Mouse (Mus musculus): ENCODE measurements around the gene Olfr789. TPM values are rescaled to one million over a fixed set of nuclear protein-coding genes. Genes with fewer than 3 reads are reported as not detected.

Olfr789 gene
- polyA plus RNA-seq (2014; fragmentation: Nextera tagmentation; extraction: Ambion mirVana), result not detected in 2 replicates

DNA sequence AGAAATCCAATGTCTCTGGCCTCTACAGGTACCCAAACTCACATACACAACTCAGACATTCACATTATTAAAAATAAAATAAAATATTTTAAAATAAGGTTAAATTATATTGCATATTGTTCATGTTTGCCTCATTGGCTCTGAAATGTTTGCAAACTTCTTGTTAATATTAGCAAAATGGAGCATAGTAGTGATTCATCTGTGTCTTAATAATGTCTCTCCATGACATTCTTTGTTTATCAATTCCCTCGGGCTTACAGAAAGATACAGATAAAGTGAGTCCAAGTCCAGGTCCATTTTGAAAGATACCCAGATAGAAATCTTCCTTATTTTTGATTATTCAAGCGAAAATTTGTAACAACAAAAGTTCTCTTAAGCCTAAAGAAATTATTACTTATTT lies at the start of gene Olfr789:
Olfr789 (plus strand) TSS at position 301 of the 400 bp plus-strand sequence.
- Histone ChIP-seq H3K9me3 (ENCODE audit: control insufficient read depth, low read length) (no peaks in the 10 kb centered on the region), H3K27ac (ENCODE audit: low read depth, low read length) (no peak within 1 kb of the TSS), H3K9ac (replicated peaks; ENCODE audit: low read depth, low read length) (no peak within 1 kb of the TSS), H3K4me2 (ENCODE audit: low read depth, low read length) (no peak within 1 kb of the TSS), H3K27me3 (ENCODE audit: control insufficient read depth, insufficient read depth, low read length) (no peaks in the 10 kb centered on the region), H3K4me1 (ENCODE audit: control insufficient read depth, insufficient read depth, low read length) (no peaks in the 10 kb centered on the region), H3K36me3 (ENCODE audit: control insufficient read depth, insufficient read depth, low read length) (no peaks in the 10 kb centered on the region), H3K4me3 (ENCODE audit: low read depth, low read length) (no peak within 1 kb of the TSS)
- no peak for ATAC-seq (ENCODE audit: low read depth)
- WGBS, result 70% methylated on average over 2 of the region's 2 CpGs

DNA sequence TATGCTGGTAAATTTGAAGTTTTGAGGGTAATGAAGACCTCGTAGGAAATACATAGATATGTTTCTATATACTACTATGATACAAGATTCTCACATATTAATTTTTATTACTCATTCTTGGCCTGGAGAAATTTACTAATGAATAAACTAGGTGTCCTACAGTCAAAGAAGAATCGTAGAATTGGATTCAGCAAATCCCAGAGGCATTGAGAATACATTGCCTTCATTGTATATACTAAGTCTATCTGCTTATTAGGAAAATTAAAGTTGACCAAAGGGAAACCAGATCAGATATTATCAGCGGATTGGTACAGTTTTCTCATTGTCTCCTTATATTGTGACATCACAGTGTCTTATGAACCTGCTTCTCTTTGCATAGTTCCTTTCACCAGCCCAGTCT lies 23.0 kb upstream of the Olfr789 start, which contains the start of gene Olfr787:
Olfr787 (plus strand) TSS at position 301 of the 400 bp plus-strand sequence.
- H3K4me3 ChIP-seq (ENCODE audit: low read depth, low read length), result no peak within 1 kb of the TSS
- no peaks in the 10 kb centered on the region for H3K27me3 ChIP-seq (ENCODE audit: control insufficient read depth, insufficient read depth, low read length)
- no peak for ATAC-seq (ENCODE audit: low read depth)
- H3K36me3 ChIP-seq (ENCODE audit: control insufficient read depth, insufficient read depth, low read length), result no peaks in the 10 kb centered on the region
- no peak within 1 kb of the TSS for H3K4me2 ChIP-seq (ENCODE audit: low read depth, low read length)
- H3K9ac ChIP-seq (replicated peaks; ENCODE audit: low read depth, low read length), result no peak within 1 kb of the TSS
- WGBS, result 86% methylated on average over 3 of the region's 3 CpGs
- no peaks in the 10 kb centered on the region for H3K4me1 ChIP-seq (ENCODE audit: control insufficient read depth, insufficient read depth, low read length)
- no peak within 1 kb of the TSS for H3K27ac ChIP-seq (ENCODE audit: low read depth, low read length)
- no peaks in the 10 kb centered on the region for H3K9me3 ChIP-seq (ENCODE audit: control insufficient read depth, low read length)

DNA sequence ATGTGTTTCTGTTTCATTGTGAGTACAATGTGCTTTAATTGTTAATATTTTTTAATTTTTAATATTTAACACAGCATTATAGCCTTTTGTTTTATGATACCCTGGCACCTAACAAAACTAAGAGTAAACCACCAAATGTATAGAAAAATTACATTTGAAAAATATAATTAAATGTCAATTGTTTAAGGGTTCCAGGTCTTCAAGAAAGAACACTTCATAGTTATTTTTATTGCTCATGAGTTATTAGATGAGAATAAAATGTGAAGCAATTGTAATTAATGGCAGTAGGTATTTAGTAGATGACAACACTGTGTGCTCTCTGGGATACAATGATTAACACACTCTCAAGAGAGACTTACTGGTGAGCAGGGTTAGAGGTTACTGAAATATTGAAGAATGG lies 13.9 kb upstream of the Olfr789 start, which contains the start of gene Olfr788:
Olfr788 (plus strand) TSS at position 301 of the 400 bp plus-strand sequence.
- ATAC-seq (ENCODE audit: low read depth), result no peak
- no peak within 1 kb of the TSS for H3K27ac ChIP-seq (ENCODE audit: low read depth, low read length)
- H3K4me2 ChIP-seq (ENCODE audit: low read depth, low read length), result no peak within 1 kb of the TSS
- no peak within 1 kb of the TSS for H3K4me3 ChIP-seq (ENCODE audit: low read depth, low read length)
- no peaks in the 10 kb centered on the region for H3K9me3 ChIP-seq (ENCODE audit: control insufficient read depth, low read length)
- H3K36me3 ChIP-seq (ENCODE audit: control insufficient read depth, insufficient read depth, low read length), result no peaks in the 10 kb centered on the region
- no peaks in the 10 kb centered on the region for H3K27me3 ChIP-seq (ENCODE audit: control insufficient read depth, insufficient read depth, low read length)
- H3K9ac ChIP-seq (replicated peaks; ENCODE audit: low read depth, low read length), result no peak within 1 kb of the TSS
- H3K4me1 ChIP-seq (ENCODE audit: control insufficient read depth, insufficient read depth, low read length), result no peaks in the 10 kb centered on the region

DNA sequence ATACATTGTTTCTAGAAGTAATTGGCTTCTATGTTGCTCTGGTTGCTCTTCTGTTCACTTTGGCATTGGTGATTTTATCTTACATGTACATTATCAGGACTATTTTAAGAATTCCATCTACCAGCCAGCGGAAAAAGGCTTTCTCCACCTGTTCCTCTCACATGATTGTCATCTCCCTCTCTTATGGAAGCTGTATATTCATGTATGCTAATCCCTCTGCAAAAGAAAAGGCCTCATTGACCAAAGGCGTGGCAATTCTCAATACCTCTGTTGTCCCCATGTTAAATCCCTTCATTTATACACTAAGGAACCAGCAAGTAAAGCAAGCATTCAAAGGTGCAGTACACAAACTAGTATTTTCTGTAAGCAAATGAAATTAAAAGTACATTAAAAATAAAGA lies 11.3 kb upstream of the Olfr789 start:
- H3K4me3 ChIP-seq (ENCODE audit: low read depth, low read length), result no peak overlapping the region
- H3K9me3 ChIP-seq (ENCODE audit: control insufficient read depth, low read length), result no peaks in the 10 kb centered on the region
- H3K4me2 ChIP-seq (ENCODE audit: low read depth, low read length), result no peak overlapping the region
- no peak overlapping the region for H3K9ac ChIP-seq (replicated peaks; ENCODE audit: low read depth, low read length)
- H3K36me3 ChIP-seq (ENCODE audit: control insufficient read depth, insufficient read depth, low read length), result no peaks in the 10 kb centered on the region
- H3K4me1 ChIP-seq (ENCODE audit: control insufficient read depth, insufficient read depth, low read length), result no peaks in the 10 kb centered on the region
- no peak overlapping the region for H3K27ac ChIP-seq (ENCODE audit: low read depth, low read length)
- 69% methylated on average over 2 of the region's 2 CpGs for WGBS
- ATAC-seq (ENCODE audit: low read depth), result no peak
- H3K27me3 ChIP-seq (ENCODE audit: control insufficient read depth, insufficient read depth, low read length), result no peaks in the 10 kb centered on the region

DNA sequence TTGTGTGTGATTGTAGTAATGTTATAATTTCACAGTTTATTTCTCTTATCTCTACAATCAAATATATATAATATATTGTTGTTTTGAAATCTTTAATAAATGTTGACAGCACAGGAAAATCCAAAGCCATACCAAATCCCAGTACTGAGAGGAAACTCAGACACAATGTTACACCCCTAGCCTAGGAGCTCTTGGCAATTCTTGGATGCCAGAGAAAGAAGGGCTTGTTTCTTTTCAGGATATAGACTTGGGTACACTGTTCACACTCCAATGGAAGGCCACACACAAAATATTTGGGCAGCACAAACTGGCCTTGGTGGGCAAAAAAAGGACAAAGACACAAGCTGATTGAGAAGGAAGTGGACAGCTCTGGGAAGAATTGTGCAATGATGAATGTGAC lies 10.8 kb upstream of the Olfr789 start:
- Histone ChIP-seq H3K4me2 (ENCODE audit: low read depth, low read length) (no peak overlapping the region), H3K9me3 (ENCODE audit: control insufficient read depth, low read length) (no peaks in the 10 kb centered on the region), H3K27ac (ENCODE audit: low read depth, low read length) (no peak overlapping the region), H3K4me3 (ENCODE audit: low read depth, low read length) (no peak overlapping the region), H3K27me3 (ENCODE audit: control insufficient read depth, insufficient read depth, low read length) (no peaks in the 10 kb centered on the region), H3K9ac (replicated peaks; ENCODE audit: low read depth, low read length) (no peak overlapping the region), H3K4me1 (ENCODE audit: control insufficient read depth, insufficient read depth, low read length) (no peaks in the 10 kb centered on the region), H3K36me3 (ENCODE audit: control insufficient read depth, insufficient read depth, low read length) (no peaks in the 10 kb centered on the region)
- ATAC-seq (ENCODE audit: low read depth), result no peak

GRCm38 (mm10) chr10:129490101-129490500 lies 5.5 kb downstream of the Olfr789 start:
- H3K36me3 ChIP-seq (ENCODE audit: control insufficient read depth, insufficient read depth, low read length), result no peaks in the 10 kb centered on the region
- WGBS, result 80% methylated on average over 2 of the region's 2 CpGs
- ATAC-seq (ENCODE audit: low read depth), result no peak

GRCm38 (mm10) chr10:129498192-129498591 lies 13.6 kb downstream of the Olfr789 start, which contains the start of gene Olfr790:
TSS of gene Olfr790 (plus strand) at chr10:129498492.
- ATAC-seq (ENCODE audit: low read depth), result no peak
- Histone ChIP-seq H3K4me1 (ENCODE audit: control insufficient read depth, insufficient read depth, low read length) (no peaks in the 10 kb centered on the region), H3K27ac (ENCODE audit: low read depth, low read length) (no peak within 1 kb of the TSS), H3K9me3 (ENCODE audit: control insufficient read depth, low read length) (no peaks in the 10 kb centered on the region), H3K27me3 (ENCODE audit: control insufficient read depth, insufficient read depth, low read length) (no peaks in the 10 kb centered on the region), H3K4me2 (ENCODE audit: low read depth, low read length) (no peak within 1 kb of the TSS), H3K9ac (replicated peaks; ENCODE audit: low read depth, low read length) (no peak within 1 kb of the TSS), H3K4me3 (ENCODE audit: low read depth, low read length) (no peak within 1 kb of the TSS), H3K36me3 (ENCODE audit: control insufficient read depth, insufficient read depth, low read length) (no peaks in the 10 kb centered on the region)

More at GRCm38 (mm10) chr10:129490101-129490500, 5.5 kb downstream of the Olfr789 start:
- no peak overlapping the region for H3K27ac ChIP-seq (ENCODE audit: low read depth, low read length)
- H3K27me3 ChIP-seq (ENCODE audit: control insufficient read depth, insufficient read depth, low read length), result no peaks in the 10 kb centered on the region
- no peaks in the 10 kb centered on the region for H3K9me3 ChIP-seq (ENCODE audit: control insufficient read depth, low read length)
- H3K4me2 ChIP-seq (ENCODE audit: low read depth, low read length), result no peak overlapping the region
- no peaks in the 10 kb centered on the region for H3K4me1 ChIP-seq (ENCODE audit: control insufficient read depth, insufficient read depth, low read length)
- H3K9ac ChIP-seq (replicated peaks; ENCODE audit: low read depth, low read length), result no peak overlapping the region
- no peak overlapping the region for H3K4me3 ChIP-seq (ENCODE audit: low read depth, low read length)

GRCm38 (mm10) chr10:129521492-129521891 lies 36.9 kb downstream of the Olfr789 start, which contains the start of gene Olfr791:
TSS of gene Olfr791 (plus strand) at chr10:129521792.
- no peak within 1 kb of the TSS for H3K4me3 ChIP-seq (ENCODE audit: low read depth, low read length)
- H3K4me1 ChIP-seq (ENCODE audit: control insufficient read depth, insufficient read depth, low read length), result no peaks in the 10 kb centered on the region
- WGBS, result 74% methylated on average over 3 of the region's 3 CpGs
- H3K4me2 ChIP-seq (ENCODE audit: low read depth, low read length), result no peak within 1 kb of the TSS
- H3K27me3 ChIP-seq (ENCODE audit: control insufficient read depth, insufficient read depth, low read length), result no peaks in the 10 kb centered on the region
- no peak within 1 kb of the TSS for H3K9ac ChIP-seq (replicated peaks; ENCODE audit: low read depth, low read length)
- H3K27ac ChIP-seq (ENCODE audit: low read depth, low read length), result no peak within 1 kb of the TSS
- no peaks in the 10 kb centered on the region for H3K9me3 ChIP-seq (ENCODE audit: control insufficient read depth, low read length)
- no peaks in the 10 kb centered on the region for H3K36me3 ChIP-seq (ENCODE audit: control insufficient read depth, insufficient read depth, low read length)
- no peak for ATAC-seq (ENCODE audit: low read depth)

DNA sequence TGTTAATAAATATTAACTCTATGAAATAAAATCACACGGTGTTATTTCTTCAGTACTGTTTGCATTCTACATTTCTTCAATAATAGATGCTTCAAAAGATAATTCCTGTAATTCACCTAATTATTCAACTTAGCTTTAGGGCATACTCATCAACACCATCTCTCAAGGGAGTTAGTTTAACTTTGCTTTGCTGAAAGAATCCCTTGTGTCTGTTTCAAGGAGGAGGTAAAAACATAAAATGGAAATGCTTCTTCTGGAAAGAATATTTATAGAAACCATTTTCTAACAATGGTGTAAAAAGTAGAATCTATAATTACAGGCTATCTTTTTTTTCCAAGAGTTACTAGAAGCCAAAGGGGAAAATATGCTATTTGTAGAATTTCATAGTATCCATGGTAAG lies 54.3 kb downstream of the Olfr789 start, which contains the start of gene Olfr792:
Olfr792 (plus strand) TSS at position 301 of the 400 bp plus-strand sequence.
- Histone ChIP-seq H3K4me2 (ENCODE audit: low read depth, low read length) (no peak within 1 kb of the TSS), H3K27me3 (ENCODE audit: control insufficient read depth, insufficient read depth, low read length) (no peaks in the 10 kb centered on the region), H3K36me3 (ENCODE audit: control insufficient read depth, insufficient read depth, low read length) (no peaks in the 10 kb centered on the region), H3K9me3 (ENCODE audit: control insufficient read depth, low read length) (no peaks in the 10 kb centered on the region), H3K9ac (replicated peaks; ENCODE audit: low read depth, low read length) (no peak within 1 kb of the TSS), H3K27ac (ENCODE audit: low read depth, low read length) (no peak within 1 kb of the TSS), H3K4me3 (ENCODE audit: low read depth, low read length) (no peak within 1 kb of the TSS), H3K4me1 (ENCODE audit: control insufficient read depth, insufficient read depth, low read length) (no peaks in the 10 kb centered on the region)
- 74% methylated on average over 1 of the region's 1 CpGs for WGBS
- ATAC-seq (ENCODE audit: low read depth), result no peak

All from neural tube, embryonic 14.5 days (tissue).